Comparison of ENCODE assay signal across 16 mouse cellular contexts in the genomic region with DNA sequence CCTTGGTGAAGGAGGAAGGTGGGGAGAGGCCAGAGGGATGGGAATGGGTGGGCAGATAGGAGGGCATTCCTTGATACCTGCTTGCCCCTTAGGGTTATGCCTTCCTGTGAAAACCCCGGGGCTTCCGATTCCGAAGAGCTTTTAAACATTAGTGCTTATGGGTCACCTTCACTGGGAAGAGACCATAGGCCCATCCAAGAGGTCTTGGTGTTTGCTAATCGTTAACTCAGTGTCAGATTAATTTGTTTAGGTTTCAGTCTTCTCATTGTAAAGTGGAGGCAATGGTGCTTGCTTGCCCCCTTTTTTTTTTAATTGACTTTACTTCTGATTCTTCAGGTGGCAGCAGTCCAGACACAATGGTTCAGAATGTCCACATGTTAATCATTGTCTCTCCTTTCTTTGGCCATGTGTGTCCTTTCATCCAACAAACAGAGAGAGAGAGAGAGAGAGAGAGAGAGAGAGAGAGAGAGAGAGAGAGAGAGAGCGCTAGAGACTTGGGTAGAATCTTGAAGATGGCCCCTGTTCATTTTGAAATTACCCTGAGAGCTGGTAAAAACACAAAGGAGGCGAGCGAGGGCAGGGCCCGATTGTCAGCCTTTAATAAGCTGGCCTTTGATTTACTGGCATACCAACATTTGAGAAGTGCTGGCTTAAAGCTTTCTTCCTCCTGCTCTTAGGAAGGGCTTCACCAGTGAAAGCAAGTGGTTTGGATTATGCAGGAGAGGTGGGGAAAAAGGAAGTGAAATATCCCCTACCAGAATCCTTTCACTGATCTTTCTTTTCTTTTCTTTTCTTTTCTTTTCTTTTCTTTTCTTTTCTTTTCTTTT. TPM values are rescaled to one million over a fixed set of nuclear protein-coding genes. Genes with fewer than 3 reads are reported as not detected.
DNase-seq lines count a peak whose midpoint lies in the region; ATAC-seq and TF ChIP-seq lines count a peak whose summit lies in the region.
"Had no signal": no experiment of that assay in that cellular context is flagged by ENCODE, and none has a peak within 500 bp of the region (broad histone marks: within the 10 kb centered on the region; RNA-seq: fewer than 3 reads in every experiment).

No protein-coding gene starts in this region.

- H3K36me3 ChIP-seq in midbrain, embryonic 13.5 days, result no peaks in the 10 kb centered on the region
- no peaks in the 10 kb centered on the region for H3K36me3 ChIP-seq in midbrain, embryonic 14.5 days (ENCODE audit: control insufficient read depth, insufficient read depth, low read length)
- H3K36me3 ChIP-seq in stomach, postnatal 0 days (ENCODE audit: control insufficient read depth, insufficient read depth, low read length), result no peaks in the 10 kb centered on the region
- H3K36me3 ChIP-seq: hindbrain, embryonic 12.5 days; liver, embryonic 13.5 days; lung, embryonic 15.5 days; neural tube, embryonic 12.5 days had no signal

- H3K4me3 ChIP-seq in midbrain, embryonic 13.5 days (replicated peaks), result no peak overlapping the region
- no peak overlapping the region for H3K4me3 ChIP-seq in midbrain, embryonic 14.5 days (replicated peaks; ENCODE audit: low read depth, low read length)
- no peak overlapping the region for H3K4me3 ChIP-seq in stomach, postnatal 0 days (ENCODE audit: low read depth, low read length)
- H3K4me3 ChIP-seq: erythroblast, embryonic 14.5 days; forebrain, embryonic 13.5 days; hindbrain, embryonic 12.5 days; liver, embryonic 13.5 days; lung, embryonic 15.5 days; neural tube, embryonic 12.5 days; stomach, embryonic 15.5 days had no signal

- peak; percentile 40 for DNase-seq in embryo, embryonic 10.5 days (ENCODE audit: low spot score)
- no peak for DNase-seq in embryo, embryonic 11 days
- DNase-seq in kidney, adult 9 months, result peak; percentile 52
- no peak for DNase-seq in kidney, adult 11 months
- DNase-seq in midbrain, embryonic 14.5 days, result no peak
- no peak for DNase-seq in stomach, postnatal 0 days (ENCODE audit: low spot score)
- no peak for DNase-seq in right cerebral cortex, postnatal 4 days
- DNase-seq: liver, embryonic 13.5 days had no signal

- TF ChIP-seq CTCF in stomach, postnatal 0 days (IDR thresholded peaks at IDR 0.05; ENCODE audit: low read depth), result no peak

- peak; percentile 27; the same call in 1 of the 2 replicates for ATAC-seq in midbrain, embryonic 13.5 days
- no peak for ATAC-seq in midbrain, embryonic 14.5 days (ENCODE audit: low FRiP score, low TSS enrichment)
- ATAC-seq in stomach, postnatal 0 days (ENCODE audit: low FRiP score, low TSS enrichment), result no peak

- TF ChIP-seq EP300 in stomach, postnatal 0 days (optimal IDR thresholded peaks at IDR 0.05), result no peak

- no peak overlapping the region for H3K27ac ChIP-seq in midbrain, embryonic 13.5 days
- H3K27ac ChIP-seq in midbrain, embryonic 14.5 days (replicated peaks; ENCODE audit: low read depth, low read length), result no peak overlapping the region
- peak overlapping the region; percentile 25; the same call in 1 of the 2 replicates for H3K27ac ChIP-seq in stomach, postnatal 0 days (replicated peaks)
- H3K27ac ChIP-seq: liver, embryonic 13.5 days; lung, embryonic 15.5 days; neural tube, embryonic 12.5 days; stomach, embryonic 15.5 days had no signal

- H3K4me1 ChIP-seq in midbrain, embryonic 13.5 days (replicated peaks), result peaks cover 7% of the 10 kb centered on the region
- H3K4me1 ChIP-seq in midbrain, embryonic 14.5 days (ENCODE audit: control insufficient read depth, insufficient read depth, low read length), result peaks cover 4% of the 10 kb centered on the region; the same call in 1 of the 2 replicates
- H3K4me1 ChIP-seq in stomach, postnatal 0 days (replicated peaks; ENCODE audit: control insufficient read depth, insufficient read depth), result no peaks in the 10 kb centered on the region

- H3K4me2 ChIP-seq in midbrain, embryonic 13.5 days (replicated peaks), result no peak overlapping the region
- no peak overlapping the region for H3K4me2 ChIP-seq in midbrain, embryonic 14.5 days (ENCODE audit: low read length)
- H3K4me2 ChIP-seq in stomach, postnatal 0 days (replicated peaks; ENCODE audit: low read depth), result no peak overlapping the region
- H3K4me2 ChIP-seq: forebrain, embryonic 13.5 days; heart, embryonic 11.5 days; liver, embryonic 13.5 days; lung, embryonic 15.5 days; neural tube, embryonic 12.5 days; stomach, embryonic 15.5 days had no signal

- H3K9me3 ChIP-seq in midbrain, embryonic 13.5 days, result no peaks in the 10 kb centered on the region
- H3K9me3 ChIP-seq in midbrain, embryonic 14.5 days (ENCODE audit: control insufficient read depth, low read length), result no peaks in the 10 kb centered on the region
- no peaks in the 10 kb centered on the region for H3K9me3 ChIP-seq in stomach, postnatal 0 days (ENCODE audit: control insufficient read depth, low read length)
- H3K9me3 ChIP-seq: forebrain, embryonic 13.5 days; hindbrain, embryonic 12.5 days; liver, embryonic 13.5 days; lung, embryonic 15.5 days; neural tube, embryonic 12.5 days; stomach, embryonic 15.5 days had no signal

- 70% methylated on average over 8 of the region's 8 CpGs for WGBS in midbrain, embryonic 13.5 days
- WGBS in midbrain, embryonic 14.5 days, result 67% methylated on average over 8 of the region's 8 CpGs
- 63% methylated on average over 8 of the region's 8 CpGs for WGBS in stomach, postnatal 0 days

- H3K27me3 ChIP-seq in midbrain, embryonic 13.5 days, result no peaks in the 10 kb centered on the region
- no peaks in the 10 kb centered on the region for H3K27me3 ChIP-seq in midbrain, embryonic 14.5 days (ENCODE audit: control insufficient read depth, insufficient read depth, low read length)
- H3K27me3 ChIP-seq in stomach, postnatal 0 days (ENCODE audit: control insufficient read depth, insufficient read depth, low read length), result no peaks in the 10 kb centered on the region
- H3K27me3 ChIP-seq: forebrain, embryonic 13.5 days; hindbrain, embryonic 12.5 days; liver, embryonic 13.5 days; lung, embryonic 15.5 days; neural tube, embryonic 12.5 days; stomach, embryonic 15.5 days had no signal

- no peak overlapping the region for H3K9ac ChIP-seq in midbrain, embryonic 13.5 days (replicated peaks)
- no peak overlapping the region for H3K9ac ChIP-seq in midbrain, embryonic 14.5 days (replicated peaks; ENCODE audit: low read length)
- H3K9ac ChIP-seq in stomach, postnatal 0 days (ENCODE audit: low read length), result no peak overlapping the region
- H3K9ac ChIP-seq: forebrain, embryonic 13.5 days; hindbrain, embryonic 12.5 days; liver, embryonic 13.5 days; lung, embryonic 15.5 days; neural tube, embryonic 12.5 days; stomach, embryonic 15.5 days had no signal

RNA-seq across cellular contexts. Expression of a gene that starts 7.8 kb away (rescaled TPM):
- polyA plus RNA-seq in midbrain, embryonic 13.5 days (2015; fragmentation: Nextera tagmentation; extraction: Ambion mirVana), result 15.4 and 17.1 TPM in 2 replicates
- 15.4 and 21.7 TPM in 2 replicates for polyA plus RNA-seq in midbrain, embryonic 14.5 days (2014; fragmentation: Nextera tagmentation; extraction: Ambion mirVana)
- 27.2 and 31.8 TPM in 2 replicates for polyA plus RNA-seq in stomach, postnatal 0 days (2015; fragmentation: Nextera tagmentation; extraction: Ambion mirVana)

Comparison
In these comparisons a context has a peak if more than half of its experiments do, and no peak if none do; other contexts are left out.
1. DNase-seq: peak in embryo, embryonic 10.5 days (single experiment) and kidney, adult 9 months (single experiment); none in embryo, embryonic 11 days (single experiment), kidney, adult 11 months (single experiment), midbrain, embryonic 14.5 days (single experiment), stomach, postnatal 0 days (single experiment) and right cerebral cortex, postnatal 4 days (single experiment).